Mouse (Mus musculus): ENCODE results near the gene 9930111J21Rik1. TPM values are rescaled to one million over a fixed set of nuclear protein-coding genes. Genes with fewer than 3 reads are reported as not detected.
"Not testable (repeated sequence)": the region's sequence is repeated elsewhere in the genome, so short reads cannot be mapped to it uniquely, and the experiment has no call there.

9930111J21Rik1 gene
- polyA plus RNA-seq, 1 experiment from 2014 or later, result 0.48 TPM

DNA sequence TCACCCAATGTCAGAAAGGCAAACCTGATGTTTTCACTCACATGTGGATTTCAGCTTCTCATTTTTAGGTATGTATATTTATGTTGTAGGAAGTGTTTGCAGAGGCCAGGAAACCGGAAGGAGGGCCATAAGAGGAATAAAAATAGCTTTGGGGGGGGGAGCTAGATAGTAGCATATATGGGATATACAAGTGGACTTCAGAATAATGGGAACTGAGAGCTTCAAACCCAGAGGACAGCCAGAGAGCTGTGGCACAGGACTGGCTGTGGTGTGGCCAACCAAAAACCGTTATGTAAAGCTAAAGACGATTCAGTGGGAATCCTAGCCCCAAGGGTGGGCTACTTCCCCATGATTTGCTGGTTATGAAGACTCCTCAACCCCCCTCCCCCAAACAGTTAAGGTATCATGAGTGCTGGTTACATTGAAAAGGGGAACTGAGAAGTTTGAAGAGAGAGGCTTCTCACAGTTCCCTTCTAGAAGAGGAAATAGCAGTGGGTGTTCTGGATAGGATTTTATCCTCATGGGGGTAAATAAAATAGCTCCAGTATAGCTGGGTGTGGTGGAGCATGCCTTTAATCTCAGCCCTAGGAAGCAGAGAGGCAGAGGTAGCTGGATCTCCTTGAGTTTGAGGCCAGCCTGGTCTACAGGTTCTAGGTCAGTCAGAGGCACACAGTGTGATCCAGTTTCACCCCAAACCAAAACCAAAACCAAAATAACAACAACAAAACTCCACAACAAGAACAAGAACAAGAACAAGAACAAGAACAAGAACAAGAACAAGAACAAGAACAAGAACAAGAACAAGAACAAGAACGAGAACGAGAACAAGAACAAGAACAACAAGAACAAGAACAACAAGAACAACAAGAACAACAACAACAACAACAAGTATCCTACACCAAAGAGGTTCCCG, 78.3 kb downstream of the 9930111J21Rik1 start:
- H3K4me3 ChIP-seq (ENCODE audit: low read depth, low read length); ATAC-seq (replicated peaks; ENCODE audit: low FRiP score): not testable (repeated sequence)
- WGBS, result 67% methylated on average over 6 of the region's 6 CpGs

DNA sequence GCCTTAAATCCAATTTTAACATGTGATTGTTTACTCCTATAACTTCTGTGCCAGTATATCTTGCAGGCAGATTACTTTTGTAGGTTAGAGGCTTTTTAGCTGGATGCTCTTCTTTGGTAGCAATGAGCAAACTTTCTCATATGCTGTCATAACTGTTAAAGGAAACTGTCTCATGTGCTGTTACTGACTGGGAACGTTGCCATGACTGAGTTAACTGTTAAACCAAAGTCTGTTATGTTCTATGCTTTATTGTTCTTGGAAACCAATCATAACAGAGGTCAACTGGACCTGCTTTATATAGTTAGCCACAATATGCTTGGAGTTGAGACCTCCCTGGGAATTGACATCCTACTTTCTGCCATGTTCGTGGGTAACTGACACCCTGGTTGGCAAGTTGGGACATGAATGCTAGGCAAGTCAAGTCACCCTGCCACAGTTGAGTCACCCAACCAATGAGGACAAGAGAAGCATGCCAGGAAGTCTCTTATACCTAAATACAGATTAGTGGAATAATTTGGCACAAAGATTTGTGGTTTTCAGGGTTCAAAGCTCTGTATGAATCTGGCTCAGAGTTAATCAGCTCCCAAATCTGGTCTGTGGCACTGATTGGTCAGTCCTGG, 80.3 kb downstream of the 9930111J21Rik1 start:
- WGBS, result 76% methylated on average over 2 of the region's 2 CpGs

More for the DNA sequence above, 78.3 kb downstream of the 9930111J21Rik1 start:
- not testable (repeated sequence) for H3K36me3 ChIP-seq (ENCODE audit: control insufficient read depth, insufficient read depth, low read length); H3K9ac ChIP-seq (ENCODE audit: low read depth, low read length); H3K9me3 ChIP-seq (ENCODE audit: control insufficient read depth, low read length); DNase-seq (ENCODE audit: low spot score); H3K27ac ChIP-seq (ENCODE audit: low read depth, low read length); H3K4me1 ChIP-seq (replicated peaks; ENCODE audit: control insufficient read depth, insufficient read depth, low read length); H3K4me2 ChIP-seq; H3K27me3 ChIP-seq (replicated peaks; ENCODE audit: control insufficient read depth, insufficient read depth, low read length)

More for the DNA sequence above, 80.3 kb downstream of the 9930111J21Rik1 start:
- no peaks in the 10 kb centered on the region for H3K36me3 ChIP-seq (ENCODE audit: control insufficient read depth, insufficient read depth, low read length)
- H3K4me3 ChIP-seq (ENCODE audit: low read depth, low read length), result no peak overlapping the region
- no peaks in the 10 kb centered on the region for H3K27me3 ChIP-seq (replicated peaks; ENCODE audit: control insufficient read depth, insufficient read depth, low read length)
- no peak overlapping the region for H3K9ac ChIP-seq (ENCODE audit: low read depth, low read length)
- DNase-seq (ENCODE audit: low spot score), result no peak
- no peak overlapping the region for H3K4me2 ChIP-seq
- no peak overlapping the region for H3K27ac ChIP-seq (ENCODE audit: low read depth, low read length)
- no peaks in the 10 kb centered on the region for H3K4me1 ChIP-seq (replicated peaks; ENCODE audit: control insufficient read depth, insufficient read depth, low read length)
- no peaks in the 10 kb centered on the region for H3K9me3 ChIP-seq (ENCODE audit: control insufficient read depth, low read length)
- ATAC-seq (replicated peaks; ENCODE audit: low FRiP score), result no peak

Other genes starting within 250 kb of the 9930111J21Rik1 start
- gene Rack1, start 179.1 kb downstream of the 9930111J21Rik1 start, polyA plus RNA-seq (2014; fragmentation: Nextera tagmentation; extraction: Ambion mirVana), result 1,154 and 1,248 TPM in 2 replicates
- gene Trim41, start 162.0 kb downstream of the 9930111J21Rik1 start, polyA plus RNA-seq (2014; fragmentation: Nextera tagmentation; extraction: Ambion mirVana), result 3.5 and 4.5 TPM in 2 replicates
- 0.18 and 0.38 TPM in 2 replicates for gene Trim7, start 153.3 kb downstream of the 9930111J21Rik1 start, polyA plus RNA-seq (2014; fragmentation: Nextera tagmentation; extraction: Ambion mirVana)
- gene Gm12184, start 152.7 kb downstream of the 9930111J21Rik1 start, polyA plus RNA-seq (2014; fragmentation: Nextera tagmentation; extraction: Ambion mirVana), result 6.2 and 7.6 TPM in 2 replicates
- 15.2 and 17.2 TPM in 2 replicates for gene Irgm1, start 107.7 kb downstream of the 9930111J21Rik1 start, polyA plus RNA-seq (2014; fragmentation: Nextera tagmentation; extraction: Ambion mirVana)
- 0.16 and 0.30 TPM in 2 replicates for gene Gm5431, start 77.2 kb downstream of the 9930111J21Rik1 start, polyA plus RNA-seq (2014; fragmentation: Nextera tagmentation; extraction: Ambion mirVana)
- gene Psme2b, start 33.2 kb downstream of the 9930111J21Rik1 start, polyA plus RNA-seq (2014; fragmentation: Nextera tagmentation; extraction: Ambion mirVana), result 1.7 and 2.2 TPM in 2 replicates
- 0.10 TPM in 1 of 2 replicates, not detected in the other for gene Olfr56, start 509 bp downstream of the 9930111J21Rik1 start, polyA plus RNA-seq (2014; fragmentation: Nextera tagmentation; extraction: Ambion mirVana)
- gene Gm12185, start 12.8 kb upstream of the 9930111J21Rik1 start, polyA plus RNA-seq (2014; fragmentation: Nextera tagmentation; extraction: Ambion mirVana), result 0.06 TPM in 1 of 2 replicates, not detected in the other
- gene Tgtp1, start 14.8 kb upstream of the 9930111J21Rik1 start, polyA plus RNA-seq (2014; fragmentation: Nextera tagmentation; extraction: Ambion mirVana), result 0.29 TPM in 1 of 2 replicates, not detected in the other
- 0.30 and 0.31 TPM in 2 replicates for gene 9930111J21Rik2, start 71.8 kb upstream of the 9930111J21Rik1 start, polyA plus RNA-seq (2014; fragmentation: Nextera tagmentation; extraction: Ambion mirVana)
- 0.23 and 0.58 TPM in 2 replicates for gene Tgtp2, start 84.8 kb upstream of the 9930111J21Rik1 start, polyA plus RNA-seq (2014; fragmentation: Nextera tagmentation; extraction: Ambion mirVana)
- 6.0 and 8.2 TPM in 2 replicates for gene Ifi47, start 97.2 kb upstream of the 9930111J21Rik1 start, polyA plus RNA-seq (2014; fragmentation: Nextera tagmentation; extraction: Ambion mirVana)
- gene Olfr1396, start 135.5 kb upstream of the 9930111J21Rik1 start, polyA plus RNA-seq (2014; fragmentation: Nextera tagmentation; extraction: Ambion mirVana), result not detected in 2 replicates
- gene Olfr1395, start 162.9 kb upstream of the 9930111J21Rik1 start, polyA plus RNA-seq (2014; fragmentation: Nextera tagmentation; extraction: Ambion mirVana), result not detected in 2 replicates
- gene Olfr1394, start 175.0 kb upstream of the 9930111J21Rik1 start, polyA plus RNA-seq (2014; fragmentation: Nextera tagmentation; extraction: Ambion mirVana), result not detected in 2 replicates
- 2.0 and 2.2 TPM in 2 replicates for gene Btnl9, start 207.8 kb upstream of the 9930111J21Rik1 start, polyA plus RNA-seq (2014; fragmentation: Nextera tagmentation; extraction: Ambion mirVana)
- 30.9 and 32.2 TPM in 2 replicates for gene Zfp62, start 223.9 kb upstream of the 9930111J21Rik1 start, polyA plus RNA-seq (2014; fragmentation: Nextera tagmentation; extraction: Ambion mirVana)